Mouse (Mus musculus) bone marrow macrophage, adult 2 months (primary cell): Measurements from ENCODE around the gene Lix1l.
"Not testable (repeated sequence)": the region's sequence is repeated elsewhere in the genome, so short reads cannot be mapped to it uniquely, and the experiment has no call there.

Experiments used
- CTCF ChIP-seq: IDR thresholded peaks from 2 replicates; pipeline ENCODE4 v1.5.1; 2012; ENCODE audit warnings: low read depth, mild to moderate bottlenecking, low read length, moderate library complexity
- POLR2A ChIP-seq: IDR thresholded peaks from 2 replicates; pipeline ENCODE4 v1.6.1; 2012; ENCODE audit warnings: mild to moderate bottlenecking, low read depth, low read length, borderline replicate concordance

GRCm38 (mm10) chr3:96665732-96666363, 64.9 kb downstream of the Lix1l start:
- TF ChIP-seq POLR2A, CTCF: not testable (repeated sequence)
